Mouse (Mus musculus) liver, embryonic 14.5 days (tissue): ENCODE measurements around the gene Wls.

Source experiments
- CTCF ChIP-seq: IDR thresholded peaks from 2 replicates; pipeline ENCODE4 v1.5.1; 2016; ENCODE audit warnings: antibody characterized with exemption, low read depth, control low read depth
- EP300 ChIP-seq: IDR thresholded peaks from 2 replicates; pipeline ENCODE4 v1.6.1; 2016; ENCODE audit warnings: antibody characterized with exemption, low read depth

- no peak for TF ChIP-seq CTCF
- TF ChIP-seq EP300, result no peak
These were observed 39.5 kb downstream of the Wls start for GRCm38 (mm10) chr3:159878983-159879382.
